Mouse (Mus musculus) frontal cortex, postnatal 36 days (tissue): ENCODE data around the gene Eif4h.

Experiments
- DNase-seq, 2 experiments: peaks; one replicate each; pipeline ENCODE4 v3.0.0; 2022; ENCODE audit warnings: low spot score in 2 of 2

Gene Eif4h

GRCm38 (mm10) chr5:134609916-134610643 lies 29.2 kb downstream of the Eif4h start:
- DNase-seq: no peak

DNA sequence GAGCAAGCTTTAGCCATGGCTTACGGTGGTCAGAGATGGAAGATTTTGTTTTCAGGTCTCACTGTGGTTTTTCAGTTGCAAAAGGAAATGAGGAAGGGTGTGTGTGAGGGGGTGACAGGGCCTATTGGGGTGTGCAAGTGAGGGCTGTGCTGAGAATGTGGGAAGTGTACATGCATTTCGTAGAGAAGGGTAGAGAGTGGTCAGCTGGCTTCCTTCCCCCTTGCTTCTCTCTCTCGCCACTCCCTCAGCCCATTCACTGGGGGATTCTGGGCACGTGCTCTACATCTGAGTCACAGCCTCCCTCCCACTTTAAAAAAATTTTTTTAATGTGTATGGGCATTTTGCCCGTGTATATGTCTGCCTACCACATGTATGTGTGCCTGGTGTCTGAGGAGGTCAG lies 32.2 kb downstream of the Eif4h start:
- DNase-seq: no peak

GRCm38 (mm10) chr5:134606314-134606713 lies 33.0 kb downstream of the Eif4h start:
- DNase-seq: no peak

DNA sequence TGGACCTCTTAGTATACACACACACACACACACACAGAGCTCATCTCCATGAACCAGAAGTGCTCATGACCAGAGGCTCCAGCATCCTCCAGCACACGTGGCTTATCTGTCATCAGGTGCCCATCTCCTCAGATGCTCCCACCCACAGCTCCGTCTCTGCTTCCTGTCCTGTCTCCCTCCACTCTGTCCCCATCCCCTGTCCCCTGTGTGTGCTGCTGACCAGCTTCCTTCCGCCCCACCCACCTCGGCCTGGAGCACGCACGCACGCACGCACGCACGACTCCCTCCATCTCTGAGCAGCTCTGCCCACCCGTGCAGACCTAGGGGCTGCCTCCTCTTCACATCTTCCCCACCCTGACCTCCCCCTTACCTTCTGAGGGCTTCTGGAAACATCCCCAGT lies 34.9 kb downstream of the Eif4h start:
- no peak for DNase-seq

DNA sequence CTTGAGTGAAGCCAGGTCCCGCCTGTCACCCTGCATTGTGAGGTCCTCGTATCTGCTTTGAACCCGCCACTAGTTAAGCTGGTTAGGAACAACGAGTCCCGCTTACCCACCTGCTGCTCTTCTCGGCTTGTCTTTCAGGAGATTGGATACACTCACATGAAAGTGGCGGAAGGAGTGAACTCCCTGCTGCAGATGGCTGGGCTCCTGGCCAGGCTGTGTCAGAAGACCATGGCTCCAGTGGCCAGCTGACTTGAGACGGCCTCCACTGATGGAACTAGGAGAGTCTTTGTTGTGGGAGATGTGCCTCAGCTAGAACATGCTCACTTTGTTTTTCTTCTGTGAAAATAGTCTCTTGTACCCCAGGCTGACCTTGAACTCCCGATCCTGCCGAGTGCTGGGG lies 41.6 kb downstream of the Eif4h start:
- no peak for DNase-seq

DNA sequence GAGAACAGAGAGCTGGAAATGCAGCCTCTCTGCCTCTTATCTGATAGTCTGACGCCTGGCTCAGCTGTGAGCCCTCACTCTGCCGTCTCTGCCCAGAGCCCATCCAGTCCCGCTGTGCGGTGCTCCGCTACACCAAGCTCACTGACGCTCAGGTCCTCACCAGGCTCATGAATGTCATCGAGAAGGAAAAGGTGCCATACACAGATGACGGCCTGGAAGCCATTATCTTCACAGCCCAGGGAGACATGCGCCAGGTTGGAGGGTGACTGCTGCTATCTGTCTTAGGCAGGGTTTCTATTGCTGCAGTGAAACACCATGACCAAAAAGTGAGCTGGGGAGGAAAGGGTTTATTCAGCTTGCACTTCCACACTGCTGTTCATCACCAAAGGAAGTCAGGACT lies 46.2 kb downstream of the Eif4h start:
- no peak for DNase-seq

DNA sequence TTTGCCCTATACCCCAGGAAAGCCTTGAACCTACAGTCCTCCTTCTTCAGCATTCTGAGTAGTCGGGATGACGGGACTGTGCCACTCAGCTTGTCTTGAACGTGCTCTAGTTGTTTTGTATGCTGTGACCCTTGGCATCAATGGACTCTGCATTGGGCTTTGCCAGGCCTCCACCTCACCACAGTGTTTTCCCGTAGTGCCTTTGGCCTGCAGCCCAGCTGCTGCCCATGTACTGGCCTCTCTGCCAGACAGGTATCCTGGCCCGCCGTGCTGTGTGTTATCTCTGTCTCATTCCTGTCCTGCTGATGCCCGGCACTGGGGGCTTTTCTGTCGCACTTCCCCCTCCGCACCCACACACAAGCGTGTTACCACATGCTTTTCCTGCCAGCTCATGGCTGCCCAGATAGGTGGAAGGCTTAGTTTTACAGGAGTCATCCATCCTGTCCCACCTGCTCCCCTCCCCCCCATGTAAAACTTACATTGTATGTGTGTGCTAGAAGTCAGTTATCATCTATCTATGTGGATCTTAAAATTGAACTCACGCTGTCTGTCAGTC lies 47.2 kb downstream of the Eif4h start:
- no peak for DNase-seq

- no peak for DNase-seq
Measured at GRCm38 (mm10) chr5:134589900-134590299, 49.4 kb downstream of the Eif4h start.

DNA sequence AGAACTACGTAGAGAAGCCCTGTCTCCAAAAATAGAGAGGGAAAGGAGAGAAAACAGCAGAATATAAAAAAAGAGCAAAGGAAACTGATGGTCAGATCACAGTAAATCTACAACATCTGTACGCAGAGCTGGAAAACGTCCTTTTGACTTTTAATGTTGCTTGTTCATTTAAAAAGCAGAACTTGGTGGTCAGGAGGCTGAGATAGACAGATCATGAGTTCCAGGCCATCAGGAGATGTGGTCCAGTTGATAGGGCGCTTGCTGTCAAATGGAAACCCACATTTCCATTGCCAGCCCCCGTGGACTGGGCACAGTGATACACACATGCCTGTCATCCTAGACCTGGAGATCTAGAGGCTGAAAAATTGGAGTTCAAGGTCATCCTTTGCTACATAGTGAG lies 54.5 kb downstream of the Eif4h start:
- DNase-seq: no peak

- no peak for DNase-seq
Measured at GRCm38 (mm10) chr5:134583884-134584213, 55.4 kb downstream of the Eif4h start.

DNA sequence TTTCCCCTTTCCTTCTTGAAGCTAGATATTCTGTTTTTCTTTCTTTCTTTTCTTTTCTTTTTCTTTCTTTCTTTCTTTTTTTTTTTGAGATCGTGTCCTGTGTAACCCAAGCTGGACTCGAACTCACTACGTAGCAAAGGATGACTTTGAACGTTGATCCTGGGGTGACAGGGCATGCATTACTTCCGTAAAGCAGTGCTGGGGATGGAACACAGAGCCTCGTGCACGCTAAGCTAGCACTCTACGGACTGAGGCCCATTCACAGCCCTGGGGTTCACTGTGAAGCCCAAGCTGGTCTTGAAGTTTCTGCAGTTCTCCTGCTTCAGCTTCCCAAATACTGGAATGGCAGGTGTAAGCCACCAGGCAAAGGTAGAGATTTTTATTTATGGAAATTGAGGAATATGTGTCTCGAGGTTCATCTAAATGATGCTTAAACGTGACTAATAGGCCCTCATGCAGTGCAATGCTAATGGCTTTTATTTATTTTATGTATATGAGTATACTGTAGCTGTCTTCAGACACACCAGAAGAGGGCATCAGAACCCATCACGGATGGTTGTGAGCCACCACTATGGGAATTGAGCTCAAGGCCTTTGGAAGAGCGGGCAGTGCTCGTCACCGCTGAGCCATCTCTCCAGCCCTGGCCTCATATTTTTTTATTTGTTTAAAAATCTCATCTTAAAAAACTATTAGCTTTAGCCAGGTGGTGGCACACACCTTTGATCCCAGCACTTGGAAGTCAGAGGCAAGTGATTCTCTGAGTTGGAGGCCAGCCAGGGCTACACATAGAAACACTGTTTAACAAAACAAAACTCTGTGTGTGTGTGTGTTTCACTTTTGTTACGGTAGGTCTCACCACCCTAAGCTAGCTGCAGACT lies 56.0 kb downstream of the Eif4h start:
- DNase-seq: no peak

DNA sequence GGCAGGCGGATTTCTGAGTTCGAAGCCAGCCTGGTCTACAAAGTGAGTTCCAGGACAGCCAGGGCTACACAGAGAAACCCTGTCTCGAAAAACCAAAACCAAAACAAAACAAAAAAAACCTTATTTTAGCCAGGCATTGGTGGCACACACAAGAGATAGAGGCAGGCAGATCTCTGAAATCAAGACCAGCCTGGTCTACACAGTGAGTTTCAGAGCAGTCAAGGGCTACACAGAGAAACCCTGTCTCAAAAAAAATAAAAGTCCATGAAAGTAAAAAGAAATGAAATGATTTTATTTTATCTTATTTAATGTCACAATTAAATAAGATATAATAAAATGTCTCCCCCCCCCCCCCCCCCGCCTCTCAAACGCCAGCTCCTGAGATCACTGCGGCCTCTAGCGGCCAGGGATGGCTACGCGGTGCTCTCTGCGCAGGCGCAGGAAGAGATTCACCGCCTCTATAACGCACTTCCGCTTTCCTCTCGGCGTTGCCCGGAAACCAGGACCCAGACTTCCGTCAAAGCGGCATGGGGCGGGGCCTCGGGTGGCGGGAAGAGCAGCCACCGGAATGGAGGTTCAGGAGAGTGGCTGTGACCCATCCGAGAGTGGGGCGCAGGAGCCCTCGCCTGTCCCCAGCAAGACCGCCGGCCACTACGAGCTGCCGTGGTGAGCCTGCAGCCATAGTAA lies 56.9 kb downstream of the Eif4h start:
- DNase-seq: peak; percentile 95 to 97

DNA sequence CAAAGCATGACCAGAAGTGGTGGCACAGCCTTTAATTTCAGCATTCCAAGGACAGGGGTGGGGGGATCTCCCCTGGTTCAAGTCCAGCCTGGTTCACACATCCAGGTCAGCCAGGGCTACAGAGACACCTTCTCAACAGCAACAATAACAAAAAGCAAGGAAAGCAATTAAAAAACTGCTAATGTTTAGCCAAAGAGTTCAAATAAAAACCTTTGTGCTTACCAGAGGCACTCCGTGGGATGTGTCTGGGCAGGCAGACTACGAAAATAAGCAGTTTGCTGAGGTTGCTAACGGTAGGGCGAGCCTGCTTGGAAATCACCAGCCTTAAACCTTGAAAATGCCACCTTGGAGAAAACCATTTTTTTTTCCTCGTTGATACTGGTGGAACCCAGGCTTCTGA lies 58.1 kb downstream of the Eif4h start, which contains the start of gene Rfc2:
Rfc2 (plus strand) TSS at position 221 of the 400 bp plus-strand sequence.
- no peak for DNase-seq

DNA sequence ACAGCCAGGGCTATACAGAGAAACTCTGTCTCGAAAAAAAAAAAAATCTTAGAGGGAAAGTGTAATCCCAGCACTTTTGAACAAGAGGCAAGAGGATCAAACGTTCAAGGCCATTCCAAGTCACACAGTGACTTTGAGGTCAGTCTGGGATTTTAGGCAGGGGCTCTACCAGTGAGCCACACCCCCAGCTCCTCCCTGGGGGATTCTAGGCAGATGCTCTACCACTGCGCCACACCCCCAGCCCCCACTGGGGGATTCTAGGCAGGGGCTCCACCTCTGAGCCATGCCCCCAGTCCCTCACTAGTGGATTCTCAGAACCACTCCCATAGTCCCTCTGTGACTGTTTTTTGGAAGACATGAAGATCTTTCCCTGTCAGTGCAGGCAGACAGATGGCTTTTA lies 60.2 kb downstream of the Eif4h start:
- DNase-seq: no peak

- DNase-seq: no peak
Measured at GRCm38 (mm10) chr5:134577534-134577933, 61.8 kb downstream of the Eif4h start.

DNA sequence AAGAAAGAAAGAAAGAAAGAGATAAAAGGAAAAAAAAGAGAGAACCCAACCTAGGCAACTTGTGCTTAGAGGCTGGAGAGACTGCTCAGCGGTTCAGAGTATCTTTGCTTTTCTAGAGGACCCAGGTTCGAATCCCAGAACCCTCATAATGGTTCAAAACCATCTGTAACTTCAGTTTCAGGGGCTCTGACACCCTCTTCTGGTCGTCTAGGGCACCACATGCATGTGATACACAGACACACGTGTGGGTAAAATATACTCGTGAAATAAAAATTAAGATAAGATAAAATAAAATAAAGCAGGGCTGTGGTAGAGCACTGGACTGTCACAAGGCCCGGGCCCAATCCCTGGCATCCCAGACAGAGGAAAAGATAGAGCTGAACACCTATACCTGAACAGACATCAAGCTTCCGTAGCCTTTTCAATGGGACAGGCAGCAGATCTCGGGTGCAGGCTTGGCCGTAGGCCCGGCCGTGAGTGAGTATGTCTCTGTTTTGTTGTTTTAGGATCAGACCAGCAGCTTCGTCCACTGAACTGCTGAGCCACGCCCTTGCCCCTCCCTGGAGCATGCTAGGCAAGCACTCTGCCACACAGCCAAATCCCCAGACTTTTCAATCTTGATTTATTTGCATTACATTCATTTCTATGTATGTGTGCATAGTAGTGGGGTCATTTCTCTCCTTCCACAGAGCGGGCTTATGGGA lies 62.6 kb downstream of the Eif4h start:
- DNase-seq: no peak

GRCm38 (mm10) chr5:134575833-134576232 lies 63.5 kb downstream of the Eif4h start:
- DNase-seq: no peak

GRCm38 (mm10) chr5:134572508-134573214 lies 66.6 kb downstream of the Eif4h start:
- DNase-seq: no peak

- DNase-seq: no peak
Measured at GRCm38 (mm10) chr5:134571730-134572507, 67.4 kb downstream of the Eif4h start.
